18 mouse cellular contexts compared by ENCODE assay signal in the genomic region with DNA sequence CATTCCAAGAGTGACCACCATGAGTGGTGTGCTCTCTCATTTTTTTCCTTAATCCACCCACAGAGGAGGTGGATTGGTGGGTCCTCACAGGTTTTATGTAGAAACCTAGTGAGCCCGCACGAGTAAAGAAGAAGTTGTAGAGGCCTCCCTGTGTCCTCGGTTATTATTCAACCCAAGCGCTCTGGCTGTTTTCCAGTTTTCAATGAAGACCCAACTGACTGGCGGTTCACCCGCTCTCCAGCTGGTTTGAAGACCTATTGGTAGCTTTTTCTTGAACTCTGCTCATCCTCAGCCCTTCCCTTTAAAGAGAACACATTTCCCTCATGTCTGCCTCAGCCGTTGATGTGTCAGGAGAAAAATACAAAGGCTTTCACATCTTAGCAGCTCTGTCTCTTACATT.
"Had no signal": no experiment of that assay in that cellular context is flagged by ENCODE, and none has a peak within 500 bp of the region (broad histone marks: within the 10 kb centered on the region; RNA-seq: fewer than 3 reads in every experiment).

No protein-coding gene starts in this region.

- H3K27me3 ChIP-seq: intestine, embryonic 15.5 days; limb, embryonic 12.5 days; limb, embryonic 15.5 days; megakaryocyte, embryonic 14.5 days; midbrain, embryonic 13.5 days had no signal

- DNase-seq: left cerebral cortex, postnatal 4 days; liver, postnatal 0 days; lung, embryonic 14.5 days; thymus, adult 18-20 months; thymus, postnatal 14 days; thymus, postnatal 4 days had no signal

- H3K36me3 ChIP-seq: intestine, embryonic 15.5 days; limb, embryonic 12.5 days; limb, embryonic 15.5 days; midbrain, embryonic 10.5 days; midbrain, embryonic 13.5 days had no signal

- H3K4me3 ChIP-seq: intestine, embryonic 15.5 days; limb, embryonic 12.5 days; limb, embryonic 15.5 days; megakaryocyte, embryonic 14.5 days; midbrain, embryonic 10.5 days; midbrain, embryonic 13.5 days had no signal

- H3K4me2 ChIP-seq: intestine, embryonic 15.5 days; limb, embryonic 12.5 days; limb, embryonic 15.5 days; liver, embryonic 11.5 days; lung, embryonic 14.5 days; midbrain, embryonic 13.5 days had no signal

- ATAC-seq: intestine, embryonic 15.5 days; liver, postnatal 0 days; lung, postnatal 0 days; midbrain, embryonic 13.5 days; midbrain, embryonic 16.5 days had no signal

- H3K4me1 ChIP-seq: intestine, embryonic 15.5 days; megakaryocyte, embryonic 14.5 days; midbrain, embryonic 13.5 days had no signal

- H3K27ac ChIP-seq: intestine, embryonic 15.5 days; kidney, postnatal 0 days; limb, embryonic 12.5 days; limb, embryonic 15.5 days; liver, embryonic 14.5 days; macrophage; midbrain, embryonic 10.5 days; midbrain, embryonic 13.5 days had no signal

- H3K9ac ChIP-seq: intestine, embryonic 15.5 days; limb, embryonic 12.5 days; limb, embryonic 15.5 days; liver, embryonic 14.5 days; liver, postnatal 0 days; lung, embryonic 14.5 days; midbrain, embryonic 13.5 days had no signal

- H3K9me3 ChIP-seq: intestine, embryonic 15.5 days; limb, embryonic 12.5 days; limb, embryonic 15.5 days; midbrain, embryonic 10.5 days; midbrain, embryonic 13.5 days had no signal
